Mouse (Mus musculus) intestine, embryonic 15.5 days (tissue): ENCODE measurements around the gene Styx. TPM values are rescaled to one million over a fixed set of nuclear protein-coding genes. Genes with fewer than 3 reads are reported as not detected.
A peak's percentile ranks its signal among the peaks of the same experiment; 100 is the strongest.

Experiments used
- ATAC-seq: fragments of 200-750 bp; cut with Nextera tagmentation; 2 replicates; pipeline ENCODE4 v1.8.0; 2017; ENCODE audit warnings: moderate TSS enrichment, moderate library complexity
- H3K27ac ChIP-seq: fragments of 300-500 bp; sonication (generic); 2 replicates; pipeline ENCODE4 v1.5.1; 2015; ENCODE audit warnings: mild to moderate bottlenecking, inconsistent platforms
- H3K27me3 ChIP-seq: fragments of 300-500 bp; sonication (generic); replicated peaks from 2 replicates; pipeline ENCODE4 v1.6.1; 2015; ENCODE audit warnings: inconsistent platforms
- H3K36me3 ChIP-seq: fragments of 300-500 bp; sonication (generic); 2 replicates; pipeline ENCODE4 v1.6.1; 2015; ENCODE audit warnings: inconsistent platforms
- H3K4me1 ChIP-seq: fragments of 300-500 bp; sonication (generic); replicated peaks from 2 replicates; pipeline ENCODE4 v1.6.1; 2015; ENCODE audit warnings: inconsistent platforms
- H3K4me2 ChIP-seq: fragments of 300-500 bp; sonication (generic); replicated peaks from 2 replicates; pipeline ENCODE4 v1.6.1; 2015; ENCODE audit warnings: mild to moderate bottlenecking, inconsistent platforms
- H3K4me3 ChIP-seq: fragments of 300-500 bp; sonication (generic); replicated peaks from 2 replicates; pipeline ENCODE4 v1.5.1; 2015; ENCODE audit warnings: inconsistent platforms
- H3K9ac ChIP-seq: fragments of 300-500 bp; sonication (generic); 2 replicates; pipeline ENCODE4 v1.6.1; 2015; ENCODE audit warnings: inconsistent platforms
- H3K9me3 ChIP-seq: fragments of 300-500 bp; sonication (generic); 2 replicates; pipeline ENCODE4 v1.6.1; 2016; ENCODE audit warnings: inconsistent platforms
- WGBS: fragments of 180-500 bp; shearing (Covaris S2); methylation state at CpG from one replicate; pipeline ENCODE4 v1.1.7; 2015; 5-methylcytosine and 5-hydroxymethylcytosine counted together
- polyA plus RNA-seq: library from polyadenylated mRNA; unstranded; fragments of >200 nt; fragmentation: Nextera tagmentation; extraction: Ambion mirVana; gene quantifications from 2 replicates; pipeline ENCODE4 v1.2.1, GENCODE M21; 2015

Gene Styx
- polyA plus RNA-seq, 1 experiment from 2014 or later = 52.6 TPM

GRCm38 (mm10) chr14:45423220-45423619, 72.3 kb downstream of the Styx start:
- H3K36me3 ChIP-seq = no peaks in the 10 kb centered on the region
- no peaks in the 10 kb centered on the region for H3K9me3 ChIP-seq
- H3K27ac ChIP-seq = no peak overlapping the region
- ATAC-seq = no peak
- no peak overlapping the region for H3K9ac ChIP-seq
- no peak overlapping the region for H3K4me2 ChIP-seq
- WGBS = 11% methylated on average over 5 of the region's 5 CpGs
- no peaks in the 10 kb centered on the region for H3K4me1 ChIP-seq
- H3K27me3 ChIP-seq = no peaks in the 10 kb centered on the region
- H3K4me3 ChIP-seq = no peak overlapping the region

- ATAC-seq = no peak
- no peaks in the 10 kb centered on the region for H3K4me1 ChIP-seq
- 84% methylated on average over 13 of the region's 13 CpGs for WGBS
- no peak overlapping the region for H3K4me3 ChIP-seq
- 0 out of 2 replicates have a peak, but pooled peaks cover 4% of the 10 kb centered on the region for H3K9me3 ChIP-seq
- no peak overlapping the region for H3K9ac ChIP-seq
- H3K36me3 ChIP-seq = no peaks in the 10 kb centered on the region
- no peaks in the 10 kb centered on the region for H3K27me3 ChIP-seq
- H3K27ac ChIP-seq = no peak overlapping the region
- no peak overlapping the region for H3K4me2 ChIP-seq
These were observed 79.4 kb downstream of the Styx start for GRCm38 (mm10) chr14:45430066-45430842.

GRCm38 (mm10) chr14:45432003-45432402, 81.1 kb downstream of the Styx start:
- no peaks in the 10 kb centered on the region for H3K4me1 ChIP-seq
- no peak overlapping the region for H3K27ac ChIP-seq
- H3K9ac ChIP-seq = no peak overlapping the region
- H3K4me3 ChIP-seq = no peak overlapping the region
- ATAC-seq = no peak
- no peaks in the 10 kb centered on the region for H3K27me3 ChIP-seq
- no peak overlapping the region for H3K4me2 ChIP-seq
- no peaks in the 10 kb centered on the region for H3K36me3 ChIP-seq
- 0 out of 2 replicates have a peak, but pooled peaks cover 4% of the 10 kb centered on the region for H3K9me3 ChIP-seq
- WGBS = 76% methylated on average over 4 of the region's 4 CpGs

GRCm38 (mm10) chr14:45434220-45434619, 83.3 kb downstream of the Styx start:
- H3K27ac ChIP-seq = no peak overlapping the region
- 73% methylated on average over 6 of the region's 6 CpGs for WGBS
- H3K9me3 ChIP-seq = 0 out of 2 replicates have a peak, but pooled peaks cover 4% of the 10 kb centered on the region
- H3K9ac ChIP-seq = no peak overlapping the region
- H3K4me3 ChIP-seq = no peak overlapping the region
- H3K36me3 ChIP-seq = no peaks in the 10 kb centered on the region
- ATAC-seq = no peak
- H3K4me1 ChIP-seq = no peaks in the 10 kb centered on the region
- no peaks in the 10 kb centered on the region for H3K27me3 ChIP-seq
- H3K4me2 ChIP-seq = no peak overlapping the region

GRCm38 (mm10) chr14:45438250-45438930, 87.5 kb downstream of the Styx start:
- Histone ChIP-seq H3K36me3 (no peaks in the 10 kb centered on the region), H3K4me1 (0 out of 2 replicates have a peak, but pooled peaks cover 5% of the 10 kb centered on the region), H3K27me3 (no peaks in the 10 kb centered on the region), H3K9me3 (no peaks in the 10 kb centered on the region), H3K4me2 (no peak overlapping the region), H3K4me3 (no peak overlapping the region), H3K27ac (no peak overlapping the region), H3K9ac (no peak overlapping the region)
- WGBS = 65% methylated on average over 19 of the region's 19 CpGs
- no peak for ATAC-seq

- H3K36me3 ChIP-seq = no peaks in the 10 kb centered on the region
- H3K9ac ChIP-seq = no peak overlapping the region
- 0 out of 2 replicates have a peak, but pooled peaks cover 5% of the 10 kb centered on the region for H3K4me1 ChIP-seq
- H3K9me3 ChIP-seq = no peaks in the 10 kb centered on the region
- H3K27me3 ChIP-seq = no peaks in the 10 kb centered on the region
- 88% methylated on average over 2 of the region's 2 CpGs for WGBS
- no peak overlapping the region for H3K4me2 ChIP-seq
- ATAC-seq = no peak
- no peak overlapping the region for H3K27ac ChIP-seq
- H3K4me3 ChIP-seq = no peak overlapping the region
These were observed 88.0 kb downstream of the Styx start for GRCm38 (mm10) chr14:45438931-45439275.

- no peaks in the 10 kb centered on the region for H3K9me3 ChIP-seq
- no peak for ATAC-seq
- WGBS = 87% methylated on average over 9 of the region's 9 CpGs
- H3K27ac ChIP-seq = no peak overlapping the region
- no peak overlapping the region for H3K9ac ChIP-seq
- H3K27me3 ChIP-seq = no peaks in the 10 kb centered on the region
- no peak overlapping the region for H3K4me3 ChIP-seq
- H3K4me1 ChIP-seq = 0 out of 2 replicates have a peak, but pooled peaks cover 5% of the 10 kb centered on the region
- H3K4me2 ChIP-seq = no peak overlapping the region
- no peaks in the 10 kb centered on the region for H3K36me3 ChIP-seq
These were observed 88.5 kb downstream of the Styx start for GRCm38 (mm10) chr14:45439387-45439786.

- H3K36me3 ChIP-seq = no peaks in the 10 kb centered on the region
- ATAC-seq = no peak
- no peak overlapping the region for H3K4me3 ChIP-seq
These were observed 90.4 kb downstream of the Styx start for GRCm38 (mm10) chr14:45441291-45441690.

GRCm38 (mm10) chr14:45442781-45443560, 92.1 kb downstream of the Styx start:
- no peak overlapping the region for H3K4me2 ChIP-seq
- H3K27ac ChIP-seq = peak overlapping the region; percentile 38; the same call in 1 of the 2 replicates
- no peaks in the 10 kb centered on the region for H3K9me3 ChIP-seq
- no peak overlapping the region for H3K9ac ChIP-seq
- 0 out of 2 replicates have a peak, but pooled peaks cover 12% of the 10 kb centered on the region for H3K4me1 ChIP-seq
- peak; percentile 52 for ATAC-seq
- WGBS = 47% methylated on average over 12 of the region's 12 CpGs
- no peak overlapping the region for H3K4me3 ChIP-seq
- no peaks in the 10 kb centered on the region for H3K27me3 ChIP-seq
- H3K36me3 ChIP-seq = no peaks in the 10 kb centered on the region

More at GRCm38 (mm10) chr14:45441291-45441690, 90.4 kb downstream of the Styx start:
- H3K27ac ChIP-seq = no peak overlapping the region
- H3K4me2 ChIP-seq = no peak overlapping the region
- H3K4me1 ChIP-seq = 0 out of 2 replicates have a peak, but pooled peaks cover 12% of the 10 kb centered on the region
- H3K27me3 ChIP-seq = no peaks in the 10 kb centered on the region
- H3K9ac ChIP-seq = no peak overlapping the region
- 74% methylated on average over 6 of the region's 6 CpGs for WGBS
- H3K9me3 ChIP-seq = no peaks in the 10 kb centered on the region

GRCm38 (mm10) chr14:45444870-45445269, 94.0 kb downstream of the Styx start:
- no peak overlapping the region for H3K27ac ChIP-seq
- H3K4me3 ChIP-seq = no peak overlapping the region
- ATAC-seq = 0 out of 2 replicates have a peak, but pooled peaks have one; percentile 15
- no peaks in the 10 kb centered on the region for H3K36me3 ChIP-seq
- no peak overlapping the region for H3K4me2 ChIP-seq
- H3K27me3 ChIP-seq = no peaks in the 10 kb centered on the region
- no peak overlapping the region for H3K9ac ChIP-seq
- 49% methylated on average over 7 of the region's 7 CpGs for WGBS
- H3K9me3 ChIP-seq = no peaks in the 10 kb centered on the region
- 0 out of 2 replicates have a peak, but pooled peaks cover 12% of the 10 kb centered on the region for H3K4me1 ChIP-seq

- H3K27me3 ChIP-seq = no peaks in the 10 kb centered on the region
- no peaks in the 10 kb centered on the region for H3K9me3 ChIP-seq
- H3K9ac ChIP-seq = no peak overlapping the region
- 0 out of 2 replicates have a peak, but pooled peaks cover 12% of the 10 kb centered on the region for H3K4me1 ChIP-seq
- H3K4me2 ChIP-seq = no peak overlapping the region
- ATAC-seq = peak; percentile 13; the same call in 1 of the 2 replicates
- H3K36me3 ChIP-seq = no peaks in the 10 kb centered on the region
- no peak overlapping the region for H3K27ac ChIP-seq
- WGBS = 51% methylated on average over 12 of the region's 12 CpGs
- no peak overlapping the region for H3K4me3 ChIP-seq
These were observed 94.6 kb downstream of the Styx start for GRCm38 (mm10) chr14:45445445-45445844.

- no peak overlapping the region for H3K4me3 ChIP-seq
- no peaks in the 10 kb centered on the region for H3K9me3 ChIP-seq
- no peaks in the 10 kb centered on the region for H3K36me3 ChIP-seq
- no peaks in the 10 kb centered on the region for H3K27me3 ChIP-seq
- 59% methylated on average over 3 of the region's 3 CpGs for WGBS
- no peak overlapping the region for H3K9ac ChIP-seq
- peaks cover 12% of the 10 kb centered on the region; the same call in 1 of the 2 replicates for H3K4me1 ChIP-seq
- ATAC-seq = no peak
- no peak overlapping the region for H3K27ac ChIP-seq
- no peak overlapping the region for H3K4me2 ChIP-seq
These were observed 95.9 kb downstream of the Styx start for GRCm38 (mm10) chr14:45446777-45447176.
